In genomic region chr6:99402370-99402769, GRCm38 (mm10) we compare ENCODE assay signal across 29 mouse cellular contexts.
DNase-seq lines count a peak whose midpoint lies in the region; ATAC-seq lines count a peak whose summit lies in the region.
"Had no signal": no experiment of that assay in that cellular context is flagged by ENCODE, and none has a peak within 500 bp of the region (broad histone marks: within the 10 kb centered on the region; RNA-seq: fewer than 3 reads in every experiment).

No protein-coding gene starts in this region.

- H3K27me3 ChIP-seq in midbrain, embryonic 10.5 days (ENCODE audit: low read depth, poor library complexity, severe bottlenecking): no peaks in the 10 kb centered on the region
- H3K27me3 ChIP-seq: forebrain, embryonic 13.5 days; heart, embryonic 15.5 days; hindbrain, embryonic 12.5 days; intestine, embryonic 15.5 days; liver, embryonic 12.5 days; neural tube, embryonic 13.5 days had no signal

- 0 out of 4 replicates have a peak, but pooled peaks have one; percentile 29 to 42 for ATAC-seq in hematopoietic stem cell, adult 5-6 weeks (replicated peaks in 1 of 2; ENCODE audit: insufficient read depth in 1 of 2, low FRiP score in 2 of 2, low TSS enrichment in 1 of 2, low read depth in 1 of 2, poor library complexity in 2 of 2, severe bottlenecking in 2 of 2)
- peak; percentile 35; the same call in 1 of the 2 replicates for ATAC-seq in neutrophil, adult 5-6 weeks (ENCODE audit: extremely low read depth, insufficient number of reproducible peaks, low FRiP score, poor library complexity, severe bottlenecking)
- ATAC-seq in megakaryocyte progenitor cell, adult 5-6 weeks (replicated peaks; ENCODE audit: poor library complexity): no peak
- ATAC-seq: forebrain, embryonic 13.5 days; hindbrain, postnatal 0 days; liver, embryonic 12.5 days; liver, postnatal 0 days had no signal

- H3K4me1 ChIP-seq in midbrain, embryonic 10.5 days: peaks cover 11% of the 10 kb centered on the region

- no peak overlapping the region for H3K27ac ChIP-seq in midbrain, embryonic 10.5 days (replicated peaks)
- H3K27ac ChIP-seq: forebrain, embryonic 13.5 days; heart, embryonic 10.5 days; heart, embryonic 15.5 days; hindbrain, embryonic 12.5 days; hindbrain, postnatal 0 days; kidney, postnatal 0 days; liver, embryonic 12.5 days; neural tube, embryonic 13.5 days had no signal

- H3K36me3 ChIP-seq in midbrain, embryonic 10.5 days: peaks cover 14% of the 10 kb centered on the region
- H3K36me3 ChIP-seq: heart, embryonic 15.5 days; hindbrain, embryonic 12.5 days; intestine, embryonic 15.5 days; liver, embryonic 12.5 days; neural tube, embryonic 13.5 days had no signal

- no peaks in the 10 kb centered on the region for H3K9me3 ChIP-seq in midbrain, embryonic 10.5 days (replicated peaks)
- H3K9me3 ChIP-seq: forebrain, embryonic 13.5 days; G1E; heart, embryonic 10.5 days; heart, embryonic 15.5 days; hindbrain, embryonic 12.5 days; intestine, embryonic 15.5 days; liver, embryonic 12.5 days; neural tube, embryonic 13.5 days had no signal

- H3K4me3 ChIP-seq in midbrain, embryonic 10.5 days: no peak overlapping the region
- H3K4me3 ChIP-seq: forebrain, embryonic 13.5 days; heart, embryonic 10.5 days; heart, embryonic 15.5 days; hindbrain, embryonic 12.5 days; intestine, embryonic 15.5 days; liver, embryonic 12.5 days; neural tube, embryonic 13.5 days had no signal

- DNase-seq in spleen, postnatal 36 days (ENCODE audit: low spot score in 2 of 2): peak; percentile 28 to 43
- DNase-seq in spleen, adult 18-20 months: no peak
- DNase-seq in B cell, adult 2 months: peak; percentile 23 to 27
- DNase-seq in midbrain, embryonic 10.5 days (ENCODE audit: low spot score): no peak
- DNase-seq in adrenal gland, postnatal 25 days: no peak
- DNase-seq: adrenal gland, postnatal 10 days; cerebellum, adult 11 months; cerebellum, adult 9-11 months; gastrocnemius, postnatal 25 days; kidney, adult 8-10 months; kidney, postnatal 4 days; left cerebral cortex, postnatal 4 days; liver, postnatal 0 days; midbrain, embryonic 14.5 days; retina, postnatal 1 day; right cerebral cortex, postnatal 14 days had no signal

- 68% methylated on average over 3 of the region's 3 CpGs for WGBS in midbrain, embryonic 10.5 days

Comparison
In these comparisons a context has a peak if more than half of its experiments do, and no peak if none do; other contexts are left out.
1. DNase-seq: peak in spleen, postnatal 36 days (2 of 2) and B cell, adult 2 months (2 of 2); none in spleen, adult 18-20 months (0 of 2), midbrain, embryonic 10.5 days (single experiment) and adrenal gland, postnatal 25 days (single experiment).